Mouse (Mus musculus) adrenal gland, postnatal 25 days (tissue): ENCODE measurements around the gene Crlf2. TPM values are rescaled to one million over a fixed set of nuclear protein-coding genes. Genes with fewer than 3 reads are reported as not detected.

Experiments used
- DNase-seq: peaks from one replicate; pipeline ENCODE4 v3.0.0; 2021; ENCODE audit warnings: mixed read lengths
- total RNA-seq: library from RNA; stranded (reverse); gene quantifications from 2 replicates; pipeline ENCODE4 v1.2.3, GENCODE M21; 2021

The Crlf2 gene
- total RNA-seq, 1 experiment from 2014 or later = 45.0 TPM

DNA sequence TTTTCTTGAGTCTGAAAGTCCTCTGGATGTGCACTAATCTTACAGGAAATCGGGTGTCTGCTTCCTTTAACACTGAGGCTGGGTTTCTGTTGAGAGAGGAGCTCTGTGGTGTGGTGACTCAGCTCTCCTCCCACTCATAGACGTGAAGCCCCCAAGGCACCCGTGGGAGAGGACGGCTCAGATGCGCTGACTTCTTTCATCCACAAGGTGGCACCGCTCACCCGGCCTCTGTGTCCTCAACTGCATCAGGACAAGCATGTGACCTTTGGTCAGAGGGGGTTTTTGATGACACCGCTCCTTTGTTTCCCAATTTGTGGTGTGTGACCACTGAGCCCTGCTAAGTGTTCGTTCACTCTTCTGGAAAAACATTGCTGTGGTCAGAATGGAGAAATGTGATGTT is 10.1 kb downstream of the Crlf2 start:
- no peak for DNase-seq

DNA sequence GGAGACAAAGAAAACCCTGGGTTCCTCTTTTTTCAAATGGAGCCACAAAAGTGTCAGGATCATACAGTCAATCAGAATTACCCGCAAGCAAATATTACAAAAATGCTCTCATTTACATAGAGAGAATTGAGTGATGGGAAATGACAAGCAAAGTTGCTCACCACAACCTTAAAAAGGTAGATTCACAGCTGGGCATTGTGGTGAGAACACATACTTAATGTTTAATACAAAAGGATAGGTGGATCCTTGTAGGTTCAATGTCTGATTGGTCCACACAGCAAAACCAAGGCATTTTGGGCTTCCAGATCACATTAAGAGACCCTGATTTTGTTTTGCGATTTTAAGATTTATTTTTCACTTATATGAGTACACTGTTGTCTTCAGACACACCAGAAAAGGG is 11.7 kb downstream of the Crlf2 start:
- DNase-seq = no peak

DNA sequence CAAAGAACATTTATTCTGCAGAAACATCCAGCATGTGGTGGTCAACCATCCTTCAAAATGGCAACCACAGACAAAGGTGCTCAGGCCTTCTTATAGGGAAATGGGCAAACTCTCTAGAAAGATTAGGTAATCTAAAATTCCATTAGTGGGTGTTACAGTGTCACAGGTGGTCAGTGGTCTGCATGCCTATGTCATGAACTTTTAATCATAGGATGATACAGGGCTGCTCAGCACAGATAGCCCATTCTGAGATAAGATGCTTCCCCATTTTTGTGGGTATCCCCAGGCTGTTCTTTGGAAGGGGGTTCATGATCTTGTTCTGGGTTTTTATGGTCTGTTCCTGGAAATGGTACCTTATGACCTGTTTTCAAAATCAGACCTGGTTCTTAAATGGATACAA is 49.1 kb downstream of the Crlf2 start:
- DNase-seq = no peak

DNA sequence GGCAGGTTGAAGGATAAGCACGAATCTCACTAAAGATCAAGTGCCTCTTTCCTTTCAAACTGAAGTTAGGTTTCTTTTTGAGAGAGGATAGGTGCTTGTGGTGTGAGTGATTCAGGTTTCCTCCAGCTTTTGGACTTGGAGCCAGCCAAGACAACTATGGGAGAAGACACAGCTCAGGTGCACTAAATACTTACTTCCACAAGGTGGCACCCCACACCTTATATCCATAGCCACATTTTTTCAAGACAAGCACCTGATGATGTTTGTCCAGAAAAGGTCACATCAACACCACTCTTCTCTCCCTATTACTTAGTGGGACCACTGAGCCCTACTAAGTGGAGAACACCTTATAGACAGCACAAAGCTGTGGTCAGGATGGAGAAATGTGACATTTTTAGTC is 52.1 kb downstream of the Crlf2 start:
- DNase-seq = no peak

Other genes with a start within 250 kb of the Crlf2 start
- gene Vmn2r16, start 228.8 kb downstream of the Crlf2 start, total RNA-seq = not detected in 2 replicates
- gene Vmn2r17, start 139.3 kb downstream of the Crlf2 start, total RNA-seq = not detected in 2 replicates
- 4.0 and 4.5 TPM in 2 replicates for gene 5430403G16Rik, start 132.0 kb upstream of the Crlf2 start, total RNA-seq
- 8.9 and 12.4 TPM in 2 replicates for gene 4930522L14Rik, start 192.9 kb upstream of the Crlf2 start, total RNA-seq